Mouse (Mus musculus): ENCODE measurements around the gene Myo1c.

Myo1c gene

GRCm38 (mm10) chr11:75650311-75650710, at the start of gene Myo1c:
Myo1c (plus strand) TSS chr11:75650504.
- DNase-seq, result no peak

DNA sequence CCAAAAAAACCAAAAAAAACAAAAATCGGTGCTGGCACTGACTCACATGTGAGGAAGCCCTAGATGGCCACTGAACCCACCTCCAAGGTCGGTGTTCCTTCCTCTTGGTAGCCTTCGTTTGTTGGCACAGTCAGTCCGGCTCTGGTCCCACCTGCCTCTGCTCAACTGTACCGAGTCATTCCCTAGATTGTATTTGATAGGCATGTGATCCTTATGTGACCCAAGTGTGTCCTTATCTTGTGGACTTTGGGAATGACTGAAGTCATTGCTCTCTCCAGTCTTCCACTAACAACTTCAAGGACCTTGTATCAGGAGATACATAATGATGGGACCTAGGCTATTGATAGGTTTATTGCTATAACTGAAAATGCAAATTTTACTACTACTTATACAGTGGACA, 45.5 kb upstream of the Myo1c start:
- no peak for DNase-seq

DNA sequence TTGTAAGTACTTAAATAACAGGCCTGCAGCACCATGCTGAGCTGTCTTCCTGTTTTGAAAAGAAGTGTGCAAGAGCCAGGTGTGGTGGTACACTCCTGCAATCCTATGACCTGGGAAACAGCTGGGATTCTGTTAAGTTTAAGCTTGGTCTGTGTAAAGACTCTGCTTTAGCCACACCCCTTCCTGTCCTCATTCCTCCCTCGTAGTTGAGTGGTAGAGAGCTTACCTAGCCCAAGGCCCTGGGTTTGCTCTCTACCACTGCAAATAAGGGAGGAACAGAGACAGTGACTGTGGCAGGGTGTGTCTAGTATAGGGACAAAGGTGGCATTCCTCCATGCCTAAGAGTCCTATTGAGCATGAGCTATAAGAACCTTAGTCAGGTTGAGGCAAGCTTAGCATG, 45.0 kb upstream of the Myo1c start:
- DNase-seq, result no peak

GRCm38 (mm10) chr11:75608776-75609175, 41.5 kb upstream of the Myo1c start:
- no peak for DNase-seq

GRCm38 (mm10) chr11:75610021-75610420, 40.3 kb upstream of the Myo1c start:
- DNase-seq, result no peak

DNA sequence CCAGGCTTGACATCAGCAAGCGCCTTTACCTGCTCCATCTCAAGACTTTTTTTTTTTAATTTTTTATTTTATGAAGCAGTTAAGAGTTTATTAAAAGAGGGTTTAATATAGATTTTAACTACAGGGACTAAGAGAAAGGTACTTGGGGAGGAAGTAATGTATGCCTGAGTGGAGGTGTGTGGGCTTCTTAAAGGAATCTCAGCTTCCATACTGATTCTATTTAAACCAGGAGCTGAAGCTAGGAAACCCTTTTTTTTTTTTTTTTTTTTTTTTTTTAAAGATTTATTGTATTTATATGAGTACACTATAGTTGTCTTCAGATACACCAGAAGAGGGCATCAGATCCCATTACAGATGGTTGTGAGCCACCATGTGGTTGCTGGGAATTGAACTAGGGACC, 35.5 kb upstream of the Myo1c start:
- DNase-seq, result no peak

DNA sequence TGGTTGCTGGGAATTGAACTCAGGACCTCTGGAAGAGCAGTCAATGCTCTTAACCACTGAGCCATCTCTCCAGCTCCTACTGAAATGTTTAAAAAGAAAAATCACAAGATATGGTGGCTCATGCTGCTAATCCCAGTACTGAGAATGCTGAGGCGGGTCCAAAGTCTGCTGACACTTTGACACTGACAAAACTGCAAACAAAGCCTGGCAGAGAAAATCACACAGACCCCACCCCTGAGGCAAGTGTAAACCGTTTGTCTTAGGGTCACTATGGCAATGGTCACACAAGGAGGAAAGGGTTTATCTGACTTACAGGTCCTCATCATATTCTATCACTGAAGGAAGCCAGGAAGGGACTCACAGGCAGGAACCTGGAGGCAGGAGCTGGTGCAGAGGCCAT, 34.7 kb upstream of the Myo1c start:
- no peak for DNase-seq

DNA sequence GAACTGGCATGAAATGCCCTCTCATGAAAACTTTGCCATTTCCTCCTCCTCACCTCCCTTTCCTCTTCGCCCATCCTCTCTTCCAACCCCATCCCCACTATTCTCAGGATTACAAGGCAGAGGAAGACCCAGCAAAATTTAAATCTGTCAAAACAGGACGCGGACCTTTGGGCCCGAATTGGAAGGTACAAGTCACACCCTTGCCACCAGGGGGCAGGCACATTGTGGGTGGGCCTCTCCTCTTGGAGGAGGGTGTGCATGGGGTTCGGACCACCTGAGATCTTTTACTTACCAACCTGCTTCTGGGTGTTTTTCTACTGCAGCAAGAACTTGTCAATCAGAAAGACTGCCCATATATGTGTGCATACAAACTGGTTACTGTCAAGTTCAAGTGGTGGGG, 31.2 kb upstream of the Myo1c start:
- DNase-seq, result peak; percentile 81

DNA sequence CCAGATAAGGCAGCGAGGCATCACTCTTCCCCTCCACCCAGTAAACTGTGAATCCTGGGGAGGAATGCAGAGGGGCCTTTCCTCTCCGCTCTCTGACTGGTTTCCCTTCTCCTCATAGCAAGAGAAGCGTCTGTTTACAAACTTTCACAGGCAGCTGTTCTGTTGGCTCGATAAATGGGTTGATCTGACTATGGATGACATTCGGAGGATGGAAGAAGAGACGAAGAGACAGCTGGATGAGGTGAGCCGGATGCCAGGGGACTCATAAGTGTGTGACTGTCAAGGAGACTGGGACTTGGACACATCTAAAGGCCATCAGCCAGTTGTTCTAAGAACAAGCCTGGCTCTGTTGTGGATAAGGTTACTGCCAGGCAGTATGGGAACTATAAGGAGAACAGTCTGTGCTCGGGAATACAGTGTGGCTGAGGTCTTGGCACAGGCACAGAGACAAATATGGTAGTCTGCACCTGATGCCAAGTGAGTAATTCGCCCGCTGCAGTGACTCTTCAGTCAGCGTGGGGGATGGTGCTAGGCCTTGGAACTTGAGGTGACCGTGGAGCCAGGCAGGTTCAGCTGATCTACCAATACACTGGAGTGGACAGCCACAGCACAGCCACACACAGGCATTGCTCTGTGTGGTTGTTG, 30.0 kb upstream of the Myo1c start:
- DNase-seq, result no peak

DNA sequence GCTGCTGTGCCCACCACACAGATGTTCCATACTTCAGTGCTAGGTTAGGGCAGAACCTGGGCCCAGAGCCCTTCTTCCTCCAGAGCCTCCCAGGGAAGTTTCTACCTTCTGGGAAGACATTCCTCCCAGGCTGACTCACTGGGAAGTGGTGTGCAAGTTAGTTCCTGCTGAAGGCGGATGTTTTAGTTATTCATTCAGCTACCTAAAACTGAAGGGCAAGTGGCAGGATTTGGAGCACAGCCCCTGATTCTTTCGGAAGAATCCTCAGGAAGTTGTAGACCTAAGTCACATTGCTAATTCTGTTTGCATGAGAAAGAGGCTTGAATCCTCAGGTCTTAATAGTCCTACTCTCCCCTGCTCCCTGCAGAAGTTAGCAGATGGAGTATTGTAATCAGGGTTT, 28.9 kb upstream of the Myo1c start:
- DNase-seq, result no peak

DNA sequence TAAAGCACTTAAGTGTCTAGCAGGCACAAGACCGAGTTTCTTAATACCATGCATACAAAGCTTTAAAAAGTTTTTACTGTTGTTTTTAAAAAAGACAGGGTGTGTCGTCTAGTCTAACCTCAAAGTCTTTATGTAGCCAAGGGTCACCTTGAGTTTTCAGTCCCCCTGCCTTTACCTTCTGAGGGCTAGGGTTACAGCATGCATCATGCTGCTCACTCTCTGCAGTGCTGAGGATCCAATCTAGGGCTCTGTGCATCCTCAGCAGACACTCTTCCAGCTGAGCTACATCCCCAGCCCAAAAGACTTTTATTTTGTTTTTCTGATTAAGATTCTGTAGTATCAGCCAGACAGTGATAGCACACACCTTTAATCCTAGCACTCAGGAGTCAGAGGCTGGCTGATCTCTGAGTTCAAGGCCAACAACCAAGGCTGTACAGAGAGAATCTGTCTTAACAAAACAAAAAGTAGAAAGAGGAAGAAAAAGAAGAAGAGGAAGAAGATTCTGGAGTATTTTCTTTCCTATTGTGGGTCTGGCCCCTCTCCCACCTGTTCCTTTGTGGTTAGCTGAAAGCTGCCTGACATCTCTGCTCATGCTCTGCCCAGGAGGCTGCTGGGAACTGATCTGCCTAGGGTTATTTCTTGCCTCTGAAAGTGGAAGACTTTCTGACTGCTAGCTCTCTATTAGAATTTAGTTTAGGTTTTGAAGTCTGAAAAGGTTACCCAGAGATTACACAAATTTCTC, 27.5 kb upstream of the Myo1c start:
- DNase-seq, result peak; percentile 47

DNA sequence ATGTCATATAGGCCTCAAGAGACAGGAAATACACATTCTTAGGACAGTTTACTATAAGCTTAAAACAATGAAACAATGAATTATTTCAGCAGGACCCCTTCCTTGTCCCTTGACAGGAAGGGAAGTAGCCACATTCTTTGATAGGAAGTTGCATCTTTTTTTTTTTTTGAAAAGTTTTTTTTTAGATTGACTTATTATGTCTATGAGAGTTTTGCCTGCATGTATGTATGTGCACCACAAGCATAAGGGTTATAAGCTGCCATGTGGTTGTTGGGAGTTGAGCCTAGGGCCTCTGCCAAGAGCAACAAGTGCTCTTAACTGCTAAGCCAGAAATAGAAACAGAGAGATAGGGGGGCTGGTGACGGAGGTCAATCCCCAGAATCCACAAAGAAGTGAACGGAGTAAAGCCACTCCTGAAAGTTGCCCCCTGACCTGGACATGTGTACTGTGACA, 26.2 kb upstream of the Myo1c start:
- no peak for DNase-seq

GRCm38 (mm10) chr11:75625820-75626219, 24.5 kb upstream of the Myo1c start:
- DNase-seq, result no peak

DNA sequence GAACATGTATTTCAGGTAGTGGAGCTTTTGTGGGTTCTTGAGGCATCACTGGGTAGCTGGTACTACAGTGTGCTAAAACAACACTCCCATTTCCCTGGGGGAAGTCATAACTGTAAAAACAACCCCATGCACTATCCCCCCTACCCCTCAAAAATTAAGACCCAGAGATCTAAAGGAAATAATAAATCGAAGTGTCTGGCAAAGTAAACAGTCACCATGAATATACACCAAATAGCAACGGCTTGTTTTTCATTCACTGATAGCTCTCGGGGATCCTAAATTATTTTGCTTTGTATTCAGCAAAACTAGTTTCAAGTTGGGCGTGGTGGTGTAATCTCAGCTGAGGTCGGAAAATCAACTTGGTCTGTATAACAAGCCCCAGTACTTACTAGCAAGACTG, 20.2 kb upstream of the Myo1c start:
- no peak for DNase-seq

- DNase-seq, result peak; percentile 94
These were observed 19.6 kb upstream of the Myo1c start, which contains the start of gene Inpp5k for GRCm38 (mm10) chr11:75630645-75631229. Inpp5k (plus strand) TSS chr11:75630988.

GRCm38 (mm10) chr11:75631561-75632225, 18.6 kb upstream of the Myo1c start:
- DNase-seq, result peak; percentile 48

DNA sequence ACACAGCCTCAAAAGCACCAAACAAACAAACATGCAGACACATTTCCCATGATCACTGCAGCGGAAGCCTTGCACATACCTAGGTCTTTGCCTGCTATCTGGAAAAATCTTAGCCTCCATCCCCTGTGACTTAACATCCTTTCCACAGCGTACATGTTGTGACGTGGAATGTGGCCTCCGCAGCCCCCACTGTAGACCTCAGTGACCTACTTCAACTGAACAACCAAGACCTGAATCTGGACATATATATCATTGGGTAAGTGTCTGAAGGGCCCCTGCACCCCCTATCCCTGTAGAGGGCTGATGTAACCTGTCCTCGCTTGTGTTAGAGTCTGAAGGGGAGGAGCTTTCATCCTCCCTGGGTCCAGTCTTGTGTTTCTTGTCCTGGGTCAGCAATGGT, 17.4 kb upstream of the Myo1c start:
- DNase-seq, result no peak

GRCm38 (mm10) chr11:75634801-75635200, 15.5 kb upstream of the Myo1c start:
- no peak for DNase-seq

DNA sequence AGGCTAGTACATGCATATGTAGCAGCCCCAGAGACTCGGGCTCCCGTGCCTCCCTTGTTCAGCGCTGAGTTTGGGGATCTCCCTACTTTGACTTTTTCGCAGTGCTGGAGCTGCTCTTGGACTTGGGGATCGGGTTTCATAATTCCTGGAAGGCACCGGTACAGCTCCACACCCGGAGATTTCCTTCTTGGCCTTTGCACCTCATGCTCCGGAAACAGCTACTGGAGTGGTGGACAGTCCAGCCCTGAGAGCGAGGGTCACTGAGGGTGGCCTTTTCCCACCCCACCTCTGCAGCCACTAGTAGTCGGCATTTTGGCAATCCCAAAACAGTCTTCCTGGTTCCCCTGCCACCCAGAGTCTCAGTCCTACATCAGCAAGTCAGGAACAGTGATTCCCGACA, 15.0 kb upstream of the Myo1c start:
- no peak for DNase-seq

- DNase-seq, result no peak
These were observed 7.0 kb upstream of the Myo1c start for GRCm38 (mm10) chr11:75643323-75643722.

DNA sequence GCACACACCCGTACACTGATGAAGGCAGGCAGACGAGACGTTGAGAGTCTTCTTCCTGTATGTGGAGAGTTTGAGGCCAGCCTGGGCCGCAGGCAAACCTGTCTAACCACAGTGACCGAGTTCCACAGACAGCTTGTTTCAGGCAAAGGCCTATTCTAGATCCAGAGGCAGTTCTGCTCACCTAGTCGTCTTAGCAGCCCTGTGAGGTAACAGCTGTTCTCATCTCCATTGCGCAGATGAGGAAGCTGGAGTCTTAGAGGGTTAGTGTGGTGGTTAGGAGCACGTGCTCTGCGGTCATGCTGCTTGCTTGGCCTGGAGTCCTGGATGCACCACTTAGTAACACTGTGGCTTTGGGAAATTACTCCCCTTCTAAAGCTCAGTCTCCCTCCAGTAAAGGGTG, 5.6 kb upstream of the Myo1c start:
- DNase-seq, result peak; percentile 54

DNA sequence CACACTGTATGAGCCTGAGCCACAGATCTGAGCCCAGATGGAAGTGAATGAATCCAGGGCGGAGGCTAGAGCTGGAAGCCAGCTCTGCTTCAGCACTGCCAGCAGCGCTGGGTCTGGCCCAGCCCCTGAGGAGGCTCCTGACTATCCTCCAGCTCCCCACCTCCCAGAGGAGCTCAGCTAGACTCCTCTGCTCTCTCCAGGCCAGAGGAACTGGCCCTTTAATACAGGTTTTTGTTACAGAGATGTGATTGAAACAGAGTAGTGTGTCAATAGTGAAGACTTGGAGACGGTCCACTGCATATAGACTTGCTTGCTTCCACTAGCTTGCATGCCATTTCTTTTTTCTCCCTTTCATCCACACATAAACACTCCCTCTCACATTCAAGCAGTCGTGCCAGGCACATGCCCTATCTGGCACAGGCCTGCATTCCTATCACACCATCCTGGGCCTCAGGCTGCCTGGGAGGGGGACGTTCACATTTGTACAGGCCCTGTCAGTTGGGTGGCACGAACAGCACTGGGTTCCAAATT, 2.6 kb upstream of the Myo1c start:
- DNase-seq, result no peak

DNA sequence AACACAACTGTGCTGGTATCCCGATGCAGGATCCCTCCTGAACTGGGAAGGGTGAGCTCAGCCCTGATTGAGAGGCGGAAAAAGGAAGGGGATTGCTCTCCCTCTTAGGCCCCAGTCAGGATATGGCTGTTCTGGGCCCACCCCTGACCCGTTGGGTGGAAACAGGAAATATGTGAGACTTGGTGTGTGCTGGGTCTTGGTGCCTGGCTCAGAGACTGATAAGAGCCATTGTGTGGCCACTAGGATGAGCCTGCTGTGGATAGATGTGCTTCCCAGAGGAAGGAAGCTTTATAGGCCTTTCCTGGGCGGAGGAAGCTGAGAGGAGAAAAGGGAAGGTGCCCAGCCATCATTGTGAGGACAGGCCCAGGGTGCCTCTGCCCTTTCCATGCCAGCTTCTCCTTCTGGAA, 1.1 kb upstream of the Myo1c start:
- DNase-seq, result no peak

All from thymus, postnatal 4 days (tissue).